Mouse (Mus musculus): ENCODE results near the gene Slc4a1ap. TPM values are rescaled to one million over a fixed set of nuclear protein-coding genes. Genes with fewer than 3 reads are reported as not detected.

The Slc4a1ap gene
- polyA plus RNA-seq (2012; fragmentation: generic; extraction: Trizol) = 10 to 100 TPM in 1 of 2 experiments, 1 to 10 TPM in 1; 4.6 to 21.0 TPM

DNA sequence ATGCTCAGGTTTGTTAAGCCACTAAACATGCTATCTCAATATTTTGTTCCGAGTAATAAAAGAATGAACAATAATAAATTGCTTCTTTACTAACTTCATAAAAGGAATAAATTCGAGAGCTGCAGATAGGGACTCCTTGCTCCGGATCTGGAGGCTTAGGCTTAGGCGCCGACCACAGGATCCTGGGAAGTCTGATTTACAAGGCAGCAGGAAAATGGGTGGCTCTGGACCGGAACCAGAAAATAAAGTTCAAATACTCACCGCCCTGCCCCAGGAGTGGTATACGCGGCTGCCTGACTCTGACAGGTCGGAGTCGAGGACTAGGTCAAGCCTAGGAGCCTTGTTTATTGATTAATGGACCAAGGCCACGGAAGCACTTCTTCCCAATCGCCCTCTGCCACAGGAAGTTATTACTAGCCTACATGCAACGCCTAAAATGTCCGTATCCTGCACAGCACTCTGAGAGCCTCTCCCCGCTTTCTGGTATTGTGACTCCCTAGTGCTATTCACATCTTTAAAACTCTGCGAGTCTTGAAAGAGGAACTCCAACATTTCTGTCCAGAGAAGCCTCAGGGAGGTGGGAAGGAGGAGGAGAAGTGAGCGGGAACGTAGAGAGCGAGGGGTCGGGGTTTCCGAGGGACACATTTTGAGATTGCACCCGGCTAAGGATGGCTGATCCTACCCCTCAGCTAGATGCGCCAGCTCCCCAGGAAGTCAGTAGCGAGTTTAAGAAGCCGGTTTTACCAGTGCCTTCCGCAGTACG lies at the start of gene Slc4a1ap:
Gene Slc4a1ap (plus strand): TSS at position 642 of the 763 bp plus-strand sequence.

DNA sequence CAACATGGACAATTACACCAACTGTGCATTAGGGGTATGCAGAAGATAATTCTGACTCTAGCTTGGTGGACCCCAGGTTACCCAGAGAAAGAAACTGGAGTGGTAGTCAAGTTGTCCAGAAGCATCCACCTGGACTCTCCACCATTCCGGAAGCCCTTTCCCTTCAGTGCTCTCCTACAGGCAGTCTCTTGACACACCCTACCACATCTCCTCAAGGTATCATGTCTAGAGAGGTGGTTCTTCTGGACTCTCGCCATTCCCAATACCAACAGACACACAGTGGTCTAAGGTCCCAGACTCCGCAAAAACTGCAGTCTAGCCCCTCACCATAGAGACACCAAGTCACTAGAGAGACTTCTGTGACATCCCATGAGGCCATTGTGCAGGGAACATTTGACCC lies 41.4 kb upstream of the Slc4a1ap start, which contains the start of gene 4930548H24Rik:
Gene 4930548H24Rik (plus strand): TSS at position 301 of the 400 bp plus-strand sequence.

DNA sequence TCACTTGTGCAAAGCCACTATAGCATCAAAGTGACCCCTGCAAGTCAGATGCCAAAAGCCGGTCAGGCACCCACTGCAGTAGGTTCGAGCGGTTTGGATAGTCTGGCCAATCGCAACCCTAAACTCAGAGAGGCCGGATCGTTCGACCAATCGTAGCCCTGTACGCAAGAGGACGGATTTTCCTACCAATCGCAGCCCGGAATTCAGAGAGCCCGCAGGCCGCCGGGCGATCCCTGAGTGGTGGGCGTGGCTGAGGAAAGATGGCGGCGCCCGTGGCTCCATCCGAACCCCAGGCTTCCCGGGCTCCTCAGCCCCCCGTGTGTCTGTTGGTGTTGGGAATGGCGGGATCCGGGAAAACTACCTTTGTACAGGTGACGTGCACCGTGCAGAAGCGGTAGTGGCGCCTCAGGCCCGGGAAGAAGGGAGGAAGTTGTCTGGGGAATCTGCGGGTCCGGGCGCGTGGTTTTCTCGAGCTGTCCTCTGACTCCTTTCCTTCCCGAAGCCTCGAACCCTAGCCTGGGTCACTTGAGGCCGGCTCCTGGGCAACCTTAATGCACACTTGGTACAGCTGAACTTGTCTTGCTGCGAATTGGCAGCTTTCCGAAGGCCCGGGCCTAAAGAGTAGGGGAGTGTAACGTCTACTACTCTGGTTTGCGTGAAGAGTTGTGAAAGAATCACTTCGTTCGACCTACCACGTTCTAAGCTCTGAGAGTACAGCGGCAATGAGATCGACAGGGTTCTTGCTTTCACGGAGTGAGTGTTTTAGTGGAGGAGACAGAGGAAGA lies 32.1 kb upstream of the Slc4a1ap start, which contains the start of gene Gpn1:
Gene Gpn1 (plus strand): TSS at position 229 of the 785 bp plus-strand sequence.

DNA sequence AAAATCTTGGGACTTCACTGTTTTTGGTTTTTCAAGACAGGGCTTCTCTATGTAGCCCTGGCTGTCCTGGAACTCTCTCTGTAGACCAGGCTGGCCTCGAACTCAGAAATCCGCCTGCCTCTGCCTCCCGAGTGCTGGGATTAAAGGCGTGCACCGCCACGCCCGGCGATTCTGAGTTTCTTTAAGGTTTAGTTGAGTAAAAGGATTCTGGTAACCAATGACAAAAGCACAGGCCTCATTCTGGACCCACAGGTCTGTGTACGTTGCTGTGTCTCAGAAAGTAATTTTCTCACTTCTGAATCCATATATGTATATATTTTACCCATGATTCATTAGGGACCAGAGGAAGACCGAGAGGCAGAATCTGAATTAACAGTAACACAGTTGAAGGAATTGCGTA lies 912 bp downstream of the Slc4a1ap start, which contains the start of gene Supt7l:
Gene Supt7l (minus strand): TSS at position 101 of the 400 bp plus-strand sequence.

DNA sequence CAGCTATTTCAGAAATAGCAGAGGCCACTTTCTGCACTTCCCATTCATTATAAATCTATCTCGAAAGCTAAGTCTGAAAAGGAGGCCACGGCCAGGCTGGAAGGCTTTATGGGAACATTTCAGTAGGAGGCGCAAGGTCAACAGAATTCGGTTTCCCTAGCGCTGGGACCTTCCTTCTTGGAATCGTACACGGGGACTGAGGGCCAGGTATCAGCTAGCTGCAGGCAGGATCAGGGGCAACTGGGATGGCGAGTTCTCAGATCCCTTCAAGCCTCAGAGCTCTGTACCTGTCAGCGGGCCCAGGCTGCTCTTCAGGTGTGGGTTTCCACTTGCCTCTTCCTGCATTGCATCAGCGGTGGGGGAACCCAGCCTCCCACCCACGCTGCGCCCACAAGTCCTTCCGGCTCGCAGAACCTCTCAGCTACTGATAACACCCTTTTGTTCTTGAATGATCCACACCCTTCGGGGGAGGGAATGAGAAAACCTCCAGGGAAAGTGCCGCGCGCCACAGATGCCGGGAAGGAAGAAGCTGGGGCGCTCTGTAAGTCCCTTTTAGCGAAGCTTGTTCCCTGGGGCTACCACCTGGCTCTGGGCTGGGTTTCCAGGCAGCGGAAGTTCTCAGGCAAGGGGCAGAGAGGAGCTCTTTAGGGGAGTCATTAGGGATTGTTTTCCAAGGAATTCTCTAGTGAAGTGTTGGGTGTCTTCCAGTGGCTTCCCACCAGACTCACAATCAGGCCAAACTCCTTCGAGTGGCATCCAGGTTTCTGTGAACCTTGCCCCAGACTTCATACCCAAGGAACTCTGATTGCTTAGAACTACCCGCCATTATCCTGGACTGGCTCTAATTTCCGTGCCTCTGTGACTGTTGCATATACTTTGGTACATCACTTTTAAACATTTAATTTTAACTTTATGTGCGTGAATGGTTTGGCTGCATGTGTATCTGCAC lies 70.0 kb downstream of the Slc4a1ap start, which contains the start of gene Mrpl33:
Gene Mrpl33 (plus strand): TSS at position 455 of the 949 bp plus-strand sequence.

Other genes with a start within 250 kb of the Slc4a1ap start
- 10 to 100 TPM in 1 of 2 experiments, 1 to 10 TPM in 1; 6.9 to 36.9 TPM for gene Ift172, start 235.9 kb upstream of the Slc4a1ap start, polyA plus RNA-seq (2012; fragmentation: generic; extraction: Trizol)
- 10 to 100 TPM; 18.9 to 26.1 TPM for gene Fndc4, start 230.9 kb upstream of the Slc4a1ap start, polyA plus RNA-seq (2012; fragmentation: generic; extraction: Trizol)
- not detected for gene Gckr, start 229.6 kb upstream of the Slc4a1ap start, polyA plus RNA-seq (2012; fragmentation: generic; extraction: Trizol)
- 10 to 100 TPM in 1 of 2 experiments, 1 to 10 TPM in 1; 1.8 to 20.1 TPM for gene Zfp512, start 74.6 kb upstream of the Slc4a1ap start, polyA plus RNA-seq (2012; fragmentation: generic; extraction: Trizol)
- gene 4930548H24Rik, start 41.3 kb upstream of the Slc4a1ap start, polyA plus RNA-seq (2012; fragmentation: generic; extraction: Trizol) = under 1 TPM in 1 of 2 experiments, not detected in 1; 0.06 TPM
- 10 to 100 TPM; 13.4 to 20.4 TPM for gene Gpn1, start 32.3 kb upstream of the Slc4a1ap start, polyA plus RNA-seq (2012; fragmentation: generic; extraction: Trizol)
- 10 to 100 TPM in 1 of 2 experiments, 1 to 10 TPM in 1; 4.0 to 16.8 TPM for gene Supt7l, start 812 bp downstream of the Slc4a1ap start, polyA plus RNA-seq (2012; fragmentation: generic; extraction: Trizol)
- 100 to 1,000 TPM; 165 to 324 TPM for gene Mrpl33, start 69.9 kb downstream of the Slc4a1ap start, polyA plus RNA-seq (2012; fragmentation: generic; extraction: Trizol)
- gene Rbks, start 170.6 kb downstream of the Slc4a1ap start, polyA plus RNA-seq (2012; fragmentation: generic; extraction: Trizol) = 1 to 10 TPM; 2.7 to 2.9 TPM
- 10 to 100 TPM; 46.3 to 46.9 TPM for gene Babam2, start 170.7 kb downstream of the Slc4a1ap start, polyA plus RNA-seq (2012; fragmentation: generic; extraction: Trizol)